Mouse (Mus musculus) intestine, postnatal 0 days (tissue): Measurements from ENCODE around the gene Fam107a. TPM values are rescaled to one million over a fixed set of nuclear protein-coding genes. Genes with fewer than 3 reads are reported as not detected.

Experiments
- ATAC-seq: fragments of 200-750 bp; cut with Nextera tagmentation; 2 replicates; pipeline ENCODE4 v1.8.0; 2017; ENCODE audit warnings: mild to moderate bottlenecking, moderate TSS enrichment, moderate library complexity
- H3K27ac ChIP-seq: fragments of 300-500 bp; sonication (generic); 2 replicates; pipeline ENCODE4 v1.5.1; 2014; ENCODE audit warnings: mild to moderate bottlenecking, low read depth, low read length, moderate library complexity
- H3K27me3 ChIP-seq: fragments of 300-500 bp; sonication (generic); replicated peaks from 2 replicates; pipeline ENCODE4 v1.6.1; 2014; ENCODE audit warnings: low read length, mixed read lengths; ENCODE audit not compliant: control insufficient read depth, insufficient read depth
- H3K36me3 ChIP-seq: fragments of 300-500 bp; sonication (generic); 2 replicates; pipeline ENCODE4 v1.6.1; 2014; ENCODE audit warnings: mild to moderate bottlenecking, moderate library complexity; ENCODE audit not compliant: control insufficient read depth, insufficient read depth
- H3K4me1 ChIP-seq: fragments of 300-500 bp; sonication (generic); replicated peaks from 2 replicates; pipeline ENCODE4 v1.6.1; 2014; ENCODE audit warnings: antibody characterized with exemption, low read length, mixed read lengths; ENCODE audit not compliant: control insufficient read depth, insufficient read depth
- H3K4me2 ChIP-seq: fragments of 300-500 bp; sonication (generic); replicated peaks from 2 replicates; pipeline ENCODE4 v1.6.1; 2014; ENCODE audit warnings: low read depth, mild to moderate bottlenecking, moderate library complexity
- H3K4me3 ChIP-seq: fragments of 300-500 bp; sonication (generic); 2 replicates; pipeline ENCODE4 v1.5.1; 2014; ENCODE audit warnings: low read depth, low read length
- H3K9ac ChIP-seq: fragments of 300-500 bp; sonication (generic); 2 replicates; pipeline ENCODE4 v1.6.1; 2014; ENCODE audit warnings: mild to moderate bottlenecking, low read depth, low read length
- H3K9me3 ChIP-seq: fragments of 300-500 bp; sonication (generic); 2 replicates; pipeline ENCODE4 v1.6.1; 2016; ENCODE audit warnings: mixed run types; ENCODE audit not compliant: control insufficient read depth
- CTCF ChIP-seq: sonication (generic); IDR thresholded peaks from 2 replicates; pipeline ENCODE4 v1.5.1; 2016; ENCODE audit warnings: low read depth, mild to moderate bottlenecking, control low read depth, antibody characterized with exemption, moderate library complexity
- WGBS: fragments of 180-500 bp; shearing (Covaris S2); extraction: QIAGEN DNeasy Blood & Tissue Kit; methylation state at CpG from one replicate; pipeline ENCODE4 v1.1.7; 2014; 5-methylcytosine and 5-hydroxymethylcytosine counted together
- polyA plus RNA-seq: library from polyadenylated mRNA; unstranded; fragments of >200 nt; fragmentation: Nextera tagmentation; extraction: Ambion mirVana; gene quantifications from 2 replicates; pipeline ENCODE4 v1.2.1, GENCODE M21; 2015

Fam107a gene
- polyA plus RNA-seq, 1 experiment from 2014 or later: 0.16 TPM

- Histone ChIP-seq H3K36me3 (no peaks in the 10 kb centered on the region), H3K27me3 (no peaks in the 10 kb centered on the region), H3K27ac (no peak overlapping the region), H3K4me2 (no peak overlapping the region), H3K9me3 (no peaks in the 10 kb centered on the region), H3K4me1 (no peaks in the 10 kb centered on the region), H3K4me3 (no peak overlapping the region), H3K9ac (no peak overlapping the region)
- no peak for TF ChIP-seq CTCF
- 19% methylated on average over 9 of the region's 9 CpGs for WGBS
- no peak for ATAC-seq
These were observed 8.1 kb downstream of the Fam107a start for GRCm38 (mm10) chr14:8309621-8310141.

- no peaks in the 10 kb centered on the region for H3K36me3 ChIP-seq
- WGBS: 52% methylated on average over 3 of the region's 3 CpGs
- no peak overlapping the region for H3K4me2 ChIP-seq
- H3K9me3 ChIP-seq: no peaks in the 10 kb centered on the region
- no peak overlapping the region for H3K4me3 ChIP-seq
- no peaks in the 10 kb centered on the region for H3K27me3 ChIP-seq
- no peak overlapping the region for H3K9ac ChIP-seq
- no peaks in the 10 kb centered on the region for H3K4me1 ChIP-seq
- no peak for ATAC-seq
- peak; percentile 60 for TF ChIP-seq CTCF
- no peak overlapping the region for H3K27ac ChIP-seq
These were observed 9.2 kb downstream of the Fam107a start for GRCm38 (mm10) chr14:8308650-8309049.

GRCm38 (mm10) chr14:8306884-8307283 is 10.9 kb downstream of the Fam107a start:
- no peak for TF ChIP-seq CTCF
- Histone ChIP-seq H3K9me3 (no peaks in the 10 kb centered on the region), H3K27ac (no peak overlapping the region), H3K36me3 (no peaks in the 10 kb centered on the region), H3K4me2 (no peak overlapping the region), H3K4me1 (no peaks in the 10 kb centered on the region), H3K4me3 (no peak overlapping the region), H3K27me3 (no peaks in the 10 kb centered on the region), H3K9ac (no peak overlapping the region)
- no peak for ATAC-seq
- 75% methylated on average over 6 of the region's 6 CpGs for WGBS

- Histone ChIP-seq H3K27me3 (no peaks in the 10 kb centered on the region), H3K36me3 (no peaks in the 10 kb centered on the region), H3K9me3 (no peaks in the 10 kb centered on the region), H3K4me1 (no peaks in the 10 kb centered on the region), H3K4me3 (no peak overlapping the region), H3K27ac (no peak overlapping the region), H3K4me2 (no peak overlapping the region), H3K9ac (no peak overlapping the region)
- WGBS: 54% methylated on average over 3 of the region's 3 CpGs
- no peak for TF ChIP-seq CTCF
- ATAC-seq: no peak
These were observed 12.8 kb downstream of the Fam107a start for GRCm38 (mm10) chr14:8305014-8305413.

- Histone ChIP-seq H3K36me3 (no peaks in the 10 kb centered on the region), H3K4me3 (no peak overlapping the region), H3K27me3 (no peaks in the 10 kb centered on the region), H3K4me1 (no peaks in the 10 kb centered on the region), H3K27ac (no peak overlapping the region), H3K9ac (no peak overlapping the region), H3K9me3 (no peaks in the 10 kb centered on the region), H3K4me2 (no peak overlapping the region)
- no peak for ATAC-seq
- no peak for TF ChIP-seq CTCF
These were observed 13.7 kb downstream of the Fam107a start for GRCm38 (mm10) chr14:8304082-8304481.

- Histone ChIP-seq H3K27me3 (no peaks in the 10 kb centered on the region), H3K4me2 (no peak overlapping the region), H3K36me3 (no peaks in the 10 kb centered on the region), H3K27ac (no peak overlapping the region), H3K9ac (no peak overlapping the region), H3K9me3 (no peaks in the 10 kb centered on the region), H3K4me3 (no peak overlapping the region), H3K4me1 (no peaks in the 10 kb centered on the region)
- no peak for ATAC-seq
- 21% methylated on average over 10 of the region's 10 CpGs for WGBS
- no peak for TF ChIP-seq CTCF
These were observed 15.1 kb downstream of the Fam107a start for GRCm38 (mm10) chr14:8302687-8303086.

GRCm38 (mm10) chr14:8300281-8300680 is 17.5 kb downstream of the Fam107a start:
- Histone ChIP-seq H3K4me3 (no peak overlapping the region), H3K27ac (no peak overlapping the region), H3K27me3 (no peaks in the 10 kb centered on the region), H3K9ac (no peak overlapping the region), H3K4me2 (no peak overlapping the region), H3K4me1 (no peaks in the 10 kb centered on the region), H3K36me3 (no peaks in the 10 kb centered on the region), H3K9me3 (no peaks in the 10 kb centered on the region)
- ATAC-seq: no peak
- peak; percentile 77 for TF ChIP-seq CTCF
- 30% methylated on average over 8 of the region's 8 CpGs for WGBS
